Mouse (Mus musculus) cortical plate, adult 2 months (tissue): Measurements from ENCODE around the gene Golim4.

Experiments used
- CTCF ChIP-seq: fragments of 200-500 bp; IDR thresholded peaks from 2 replicates; pipeline ENCODE4 v1.5.1; 2011; ENCODE audit warnings: mild to moderate bottlenecking, control low read depth, low read length; ENCODE audit not compliant: insufficient read depth; ENCODE audit errors: extremely low read depth
- POLR2A ChIP-seq: fragments of 200-500 bp; IDR thresholded peaks from 2 replicates; pipeline ENCODE4 v1.6.1; 2011; ENCODE audit warnings: mild to moderate bottlenecking, low read length, control low read depth; ENCODE audit not compliant: insufficient read depth; ENCODE audit errors: extremely low read depth

GRCm38 (mm10) chr3:75949358-75949757, 7.4 kb downstream of the Golim4 start:
- no peak for TF ChIP-seq POLR2A
- TF ChIP-seq CTCF = no peak
